ENCODE assay signal across 24 mouse cellular contexts in the genomic region with DNA sequence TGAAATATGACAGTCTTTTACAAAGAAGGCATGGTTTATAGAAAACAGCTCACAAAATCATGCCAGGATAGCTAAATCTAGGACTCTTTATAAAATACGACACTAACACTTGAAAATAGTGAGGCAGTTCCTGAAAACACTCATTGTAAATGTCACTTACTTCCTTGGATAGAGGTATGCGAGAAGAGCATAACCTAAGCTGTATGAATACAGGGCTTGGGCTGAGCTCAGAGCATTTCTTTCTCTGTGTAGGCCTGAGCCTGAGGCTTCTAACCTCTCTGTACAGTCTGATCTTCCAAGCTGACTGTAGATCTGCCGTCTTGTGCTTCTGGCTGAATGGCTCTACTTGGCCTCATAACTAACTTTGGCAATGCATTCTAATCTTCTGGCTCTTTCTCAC.
"Had no signal": no experiment of that assay in that cellular context is flagged by ENCODE, and none has a peak within 500 bp of the region (broad histone marks: within the 10 kb centered on the region; RNA-seq: fewer than 3 reads in every experiment).

No protein-coding gene starts in this region.

- H3K4me3 ChIP-seq: gastrocnemius, adult 2 months; heart, embryonic 10.5 days; heart, embryonic 12.5 days; hindbrain, embryonic 13.5 days; hindbrain, embryonic 15.5 days; kidney, embryonic 15.5 days; limb, embryonic 13.5 days; limb, embryonic 15.5 days; liver, embryonic 12.5 days had no signal

- DNase-seq: gastrocnemius, adult 2 months; gastrocnemius, postnatal 10 days; gastrocnemius, postnatal 25 days; heart, adult 18-20 months; heart, postnatal 10 days; heart, postnatal 36 days; kidney, adult 11 months; kidney, adult 8-10 months; kidney, postnatal 14 days; kidney, postnatal 36 days; layer of hippocampus, adult 9-11 months; layer of hippocampus, postnatal 36 days; left cerebral cortex, postnatal 4 days had no signal

- H3K4me1 ChIP-seq: heart, embryonic 10.5 days; heart, embryonic 12.5 days; hindbrain, embryonic 13.5 days; hindbrain, embryonic 15.5 days; kidney, embryonic 15.5 days; limb, embryonic 13.5 days; limb, embryonic 15.5 days; liver, embryonic 12.5 days had no signal

- H3K27ac ChIP-seq: gastrocnemius, adult 2 months; heart, embryonic 10.5 days; hindbrain, embryonic 13.5 days; hindbrain, embryonic 15.5 days; hindbrain, postnatal 0 days; kidney, embryonic 15.5 days; kidney, postnatal 0 days; limb, embryonic 13.5 days; limb, embryonic 15.5 days; liver, embryonic 12.5 days; liver, embryonic 14.5 days had no signal

- H3K27me3 ChIP-seq: heart, embryonic 12.5 days; hindbrain, embryonic 13.5 days; hindbrain, embryonic 15.5 days; kidney, embryonic 15.5 days; limb, embryonic 13.5 days; limb, embryonic 15.5 days; liver, embryonic 12.5 days had no signal
